ENCODE assay signal across 16 mouse cellular contexts in genomic region chr4:8987544-8988344, GRCm38 (mm10).
DNase-seq lines count a peak whose midpoint lies in the region; ATAC-seq lines count a peak whose summit lies in the region.
"Had no signal": no experiment of that assay in that cellular context is flagged by ENCODE, and none has a peak within 500 bp of the region (broad histone marks: within the 10 kb centered on the region; RNA-seq: fewer than 3 reads in every experiment).

No protein-coding gene starts in this region.

- H3K27me3 ChIP-seq in hindbrain, embryonic 13.5 days: no peaks in the 10 kb centered on the region; the same call in 1 of the 2 replicates
- no peaks in the 10 kb centered on the region for H3K27me3 ChIP-seq in neural tube, embryonic 14.5 days (ENCODE audit: control insufficient read depth, insufficient read depth, low read length)
- H3K27me3 ChIP-seq: midbrain, embryonic 12.5 days had no signal

- ATAC-seq in hindbrain, embryonic 13.5 days (ENCODE audit: low FRiP score): no peak
- ATAC-seq in neural tube, embryonic 14.5 days (ENCODE audit: low read depth): peak; percentile 52; the same call in 1 of the 2 replicates
- ATAC-seq in megakaryocyte-erythroid progenitor cell, adult 5-6 weeks (replicated peaks; ENCODE audit: low FRiP score, low TSS enrichment, poor library complexity, severe bottlenecking): no peak

- H3K9ac ChIP-seq in hindbrain, embryonic 13.5 days: no peak overlapping the region; the same call in 1 of the 2 replicates
- H3K9ac ChIP-seq in neural tube, embryonic 14.5 days (replicated peaks; ENCODE audit: low read depth, low read length): no peak overlapping the region; the same call in 1 of the 2 replicates
- H3K9ac ChIP-seq: liver, embryonic 14.5 days; midbrain, embryonic 12.5 days had no signal

- no peak overlapping the region for H3K4me3 ChIP-seq in hindbrain, embryonic 13.5 days
- no peak overlapping the region for H3K4me3 ChIP-seq in neural tube, embryonic 14.5 days (ENCODE audit: low read depth, low read length)
- H3K4me3 ChIP-seq: erythroblast, embryonic 14.5 days; midbrain, embryonic 12.5 days had no signal

- no peak overlapping the region for H3K4me2 ChIP-seq in hindbrain, embryonic 13.5 days
- H3K4me2 ChIP-seq in neural tube, embryonic 14.5 days (ENCODE audit: low read depth, low read length): no peak overlapping the region
- H3K4me2 ChIP-seq: midbrain, embryonic 12.5 days had no signal

- peak overlapping the region; percentile 30; the same call in 1 of the 2 replicates for H3K27ac ChIP-seq in hindbrain, embryonic 13.5 days
- H3K27ac ChIP-seq in neural tube, embryonic 14.5 days (ENCODE audit: low read depth, low read length): no peak overlapping the region; the same call in 1 of the 2 replicates
- H3K27ac ChIP-seq: liver, embryonic 14.5 days; midbrain, embryonic 12.5 days had no signal

- DNase-seq in embryo, embryonic 10.5 days (ENCODE audit: low spot score): peak; percentile 50
- DNase-seq in embryo, embryonic 9.5 days (ENCODE audit: extremely low spot score): no peak
- DNase-seq in layer of hippocampus, adult 9-11 months: peak; percentile 25
- no peak for DNase-seq in layer of hippocampus, postnatal 10 days (ENCODE audit: low spot score in 2 of 2)
- no peak for DNase-seq in left cerebral cortex, postnatal 14 days (ENCODE audit: low spot score in 2 of 2)
- DNase-seq: adrenal gland, adult 2 months; cerebellum, adult 18-20 months; kidney, adult 9 months; layer of hippocampus, postnatal 36 days; thymus, postnatal 14 days had no signal

- peaks cover 46% of the 10 kb centered on the region for H3K4me1 ChIP-seq in hindbrain, embryonic 13.5 days (replicated peaks)
- peaks cover 19% of the 10 kb centered on the region for H3K4me1 ChIP-seq in neural tube, embryonic 14.5 days (ENCODE audit: control insufficient read depth, insufficient read depth, low read length)

- 36% methylated on average over 10 of the region's 10 CpGs for WGBS in hindbrain, embryonic 13.5 days
- 18% methylated on average over 10 of the region's 10 CpGs for WGBS in neural tube, embryonic 14.5 days

- intact Hi-C loops in left cerebral cortex, postnatal 14 days (cut with DNase I): no loop called here

- H3K36me3 ChIP-seq in hindbrain, embryonic 13.5 days: no peaks in the 10 kb centered on the region
- H3K36me3 ChIP-seq in neural tube, embryonic 14.5 days (ENCODE audit: control insufficient read depth, insufficient read depth, low read length): no peaks in the 10 kb centered on the region
- H3K36me3 ChIP-seq: midbrain, embryonic 12.5 days had no signal

- H3K9me3 ChIP-seq in hindbrain, embryonic 13.5 days: no peaks in the 10 kb centered on the region
- H3K9me3 ChIP-seq in neural tube, embryonic 14.5 days (ENCODE audit: control insufficient read depth, low read length): no peaks in the 10 kb centered on the region
- H3K9me3 ChIP-seq: midbrain, embryonic 12.5 days had no signal

Comparison
In these comparisons a context has a peak if more than half of its experiments do, and no peak if none do; other contexts are left out.
1. DNase-seq: peak in embryo, embryonic 10.5 days (single experiment) and layer of hippocampus, adult 9-11 months (single experiment); none in embryo, embryonic 9.5 days (single experiment), layer of hippocampus, postnatal 10 days (0 of 2) and left cerebral cortex, postnatal 14 days (0 of 2).